Mouse (Mus musculus): ENCODE measurements around the gene Sim2.

The Sim2 gene

DNA sequence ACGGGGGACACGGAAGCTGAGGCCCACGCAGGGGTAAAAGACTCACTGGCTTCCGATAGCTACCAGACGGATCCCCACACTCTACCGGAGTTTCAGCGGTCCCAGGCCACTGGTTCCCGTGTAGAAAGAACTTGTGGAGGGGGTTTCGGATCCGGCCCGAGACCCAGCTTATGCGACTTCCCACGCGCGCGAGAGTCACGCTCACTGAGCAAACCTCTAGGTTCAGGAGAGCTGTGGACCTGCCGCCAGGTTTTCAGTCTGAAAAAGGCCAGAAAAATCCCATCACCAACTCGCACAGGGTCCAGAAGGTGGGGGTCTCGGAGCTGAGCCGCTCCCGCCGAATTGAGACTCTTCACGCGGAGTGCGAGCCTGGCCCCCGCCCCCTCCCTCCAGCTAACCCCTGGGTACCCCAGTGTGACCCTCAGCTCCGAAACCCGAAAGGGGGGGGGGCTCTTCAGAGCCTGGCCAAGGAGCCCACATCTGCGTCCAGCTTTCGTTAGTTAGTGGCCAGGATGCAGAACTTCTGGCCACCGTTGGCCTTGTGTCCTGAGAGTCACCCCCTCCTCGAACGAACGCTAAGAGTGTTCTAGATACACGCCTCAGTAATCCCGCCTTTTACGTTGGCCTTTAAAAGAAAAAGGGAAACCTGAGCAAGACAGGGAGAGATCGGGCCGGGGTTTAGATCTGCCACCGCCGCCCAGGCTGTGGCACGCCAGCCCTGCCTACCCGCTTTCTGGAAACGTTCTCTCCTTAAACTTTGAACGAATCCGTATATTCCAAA, 5.5 kb upstream of the Sim2 start:
- DNase-seq = no peak

GRCm38 (mm10) chr16:94079856-94080555, 4.7 kb upstream of the Sim2 start:
- DNase-seq = no peak

DNA sequence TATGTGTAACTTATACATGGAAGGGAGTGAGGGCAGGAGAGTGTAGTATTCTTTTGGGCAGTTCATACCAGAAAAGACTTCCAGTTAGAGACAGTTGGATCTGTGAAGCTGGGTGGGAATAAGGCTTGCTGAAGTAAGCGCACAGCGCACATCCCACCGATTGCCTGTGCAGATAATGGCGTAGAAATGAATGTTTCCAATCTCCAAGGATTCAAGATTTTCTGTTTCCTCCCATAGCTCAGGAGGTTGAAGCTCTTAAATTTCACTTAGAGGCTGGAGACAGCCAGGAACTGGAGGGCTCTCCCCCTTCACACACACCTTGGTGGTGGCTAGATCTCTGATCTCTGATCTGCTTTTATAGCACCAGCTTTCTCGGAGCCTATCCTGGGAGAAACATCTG, 3.1 kb upstream of the Sim2 start:
- DNase-seq = no peak

DNA sequence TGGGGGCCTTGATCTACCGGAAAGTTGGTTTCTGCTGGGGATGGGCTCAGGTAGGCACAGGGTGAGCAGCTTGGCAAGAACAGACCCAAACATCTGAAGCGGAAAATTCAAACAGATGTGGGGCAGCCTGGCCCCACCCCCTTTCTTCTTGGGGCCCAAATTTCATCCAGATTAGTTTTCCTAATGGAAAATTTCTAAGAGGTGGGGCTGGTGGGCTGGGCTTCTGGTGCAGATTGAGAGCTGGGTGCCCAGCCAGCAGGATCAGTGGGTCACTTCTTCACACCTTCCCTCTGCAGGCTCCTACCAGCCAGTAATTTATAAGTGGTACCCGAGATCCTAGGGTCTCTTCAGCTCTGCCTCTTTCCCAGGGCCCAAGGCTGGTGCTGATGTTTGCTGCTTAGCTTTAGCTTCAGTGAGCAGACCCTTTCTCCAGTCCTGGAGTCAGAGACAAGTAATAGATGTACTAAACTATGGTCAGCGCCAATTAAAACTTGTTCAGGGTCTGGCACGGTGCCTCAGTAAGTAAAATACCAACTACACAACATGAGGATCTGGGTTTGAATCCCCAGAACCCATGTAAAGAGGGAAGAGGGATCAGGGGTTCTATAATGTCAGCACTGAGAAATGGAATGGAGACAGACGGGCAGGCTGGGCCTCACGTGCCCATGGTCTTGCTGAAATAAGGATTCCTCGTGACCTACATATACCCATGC, 2.6 kb upstream of the Sim2 start:
- no peak for DNase-seq

DNA sequence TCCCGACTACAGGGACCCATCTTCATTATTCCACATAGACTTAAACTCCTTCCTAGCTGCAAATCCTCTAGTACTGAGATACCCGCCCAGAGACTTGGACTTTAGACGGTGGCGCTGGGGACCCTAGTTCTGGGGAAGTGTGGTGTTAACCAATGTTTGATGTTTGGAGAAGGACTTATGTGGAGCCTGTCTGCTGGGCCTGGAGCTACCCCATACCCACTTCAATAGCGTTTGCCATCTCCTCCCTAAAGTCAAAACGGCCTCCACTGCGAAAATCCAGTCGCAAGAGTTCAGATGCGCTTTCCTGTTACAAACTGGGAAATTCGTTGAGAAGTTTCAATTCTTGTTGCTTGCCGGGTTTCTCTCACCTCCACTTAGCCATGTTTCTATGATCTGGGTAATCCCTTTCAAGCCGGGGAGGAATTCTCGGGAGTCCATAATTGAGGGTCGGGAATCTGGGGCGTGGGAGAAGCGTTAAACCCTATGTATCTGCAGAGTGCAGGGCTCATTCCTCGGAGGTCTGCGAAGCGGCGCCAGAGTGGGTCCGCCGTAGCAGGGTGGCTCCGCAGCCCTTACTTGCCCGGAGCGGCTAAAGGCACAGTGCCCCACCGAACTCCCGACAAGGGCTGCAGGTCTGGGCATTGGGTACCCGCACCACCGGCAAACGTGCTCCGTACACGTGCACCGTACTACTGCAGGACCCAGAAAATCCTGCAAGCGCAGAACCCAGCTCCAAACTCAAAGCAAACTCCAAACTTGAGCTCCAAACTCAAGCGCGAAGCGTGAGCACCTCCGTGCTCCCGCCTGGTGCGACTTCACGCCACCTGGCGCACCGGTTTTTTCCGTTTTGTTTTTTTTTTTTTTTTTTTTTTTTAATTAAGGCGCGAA, 1.5 kb upstream of the Sim2 start:
- no peak for DNase-seq

GRCm38 (mm10) chr16:94083848-94084525, 744 bp upstream of the Sim2 start:
- DNase-seq = no peak

- DNase-seq = no peak
These were observed 1.0 kb downstream of the Sim2 start for GRCm38 (mm10) chr16:94085603-94086285.

DNA sequence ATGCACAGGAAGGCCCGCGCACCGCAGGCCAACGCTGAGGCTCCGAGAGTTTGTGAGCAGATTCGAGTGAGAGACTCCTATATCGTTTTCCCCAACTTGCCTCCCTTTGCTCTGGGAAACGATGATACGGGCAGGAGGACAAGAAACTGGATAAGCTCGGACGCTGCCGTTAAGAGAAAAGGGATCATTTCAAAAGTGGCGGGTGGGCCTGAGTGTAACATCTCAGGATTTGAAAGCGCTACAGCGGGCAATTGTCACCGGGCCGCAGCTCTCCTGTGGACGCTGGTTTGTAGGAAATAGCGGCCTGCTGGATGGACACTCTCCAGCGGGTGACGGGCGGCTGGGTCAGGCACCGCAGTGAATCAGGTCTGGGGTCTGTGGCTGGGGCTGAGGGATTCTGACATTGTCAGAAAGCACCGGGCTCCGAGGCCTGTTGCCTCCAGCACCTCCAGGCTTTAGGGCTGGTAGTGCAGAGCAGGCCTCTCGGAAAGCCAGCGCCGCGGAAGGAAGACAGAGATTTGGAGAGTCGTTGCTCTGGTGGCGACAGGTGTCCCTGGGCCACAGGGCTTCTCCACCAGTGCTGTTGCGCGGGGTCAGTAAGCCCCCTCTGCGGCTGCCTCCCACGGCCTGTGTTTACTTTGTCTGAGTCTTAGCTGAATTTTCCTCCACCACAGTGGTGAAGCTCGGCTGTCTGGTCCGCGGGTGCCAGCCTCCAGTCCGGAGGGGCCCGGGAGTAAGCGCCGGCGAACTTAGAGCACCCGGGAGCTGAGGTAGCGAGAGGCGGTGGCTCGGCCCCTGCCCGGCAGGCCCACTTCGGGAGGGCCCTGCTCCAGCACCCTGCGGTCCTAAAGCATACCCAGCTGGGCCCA, 2.2 kb downstream of the Sim2 start:
- no peak for DNase-seq

- DNase-seq = no peak
These were observed 3.0 kb downstream of the Sim2 start for GRCm38 (mm10) chr16:94087570-94088225.

- DNase-seq = no peak
These were observed 3.6 kb downstream of the Sim2 start for GRCm38 (mm10) chr16:94088226-94088748.

GRCm38 (mm10) chr16:94088819-94089692, 4.3 kb downstream of the Sim2 start:
- DNase-seq = no peak

DNA sequence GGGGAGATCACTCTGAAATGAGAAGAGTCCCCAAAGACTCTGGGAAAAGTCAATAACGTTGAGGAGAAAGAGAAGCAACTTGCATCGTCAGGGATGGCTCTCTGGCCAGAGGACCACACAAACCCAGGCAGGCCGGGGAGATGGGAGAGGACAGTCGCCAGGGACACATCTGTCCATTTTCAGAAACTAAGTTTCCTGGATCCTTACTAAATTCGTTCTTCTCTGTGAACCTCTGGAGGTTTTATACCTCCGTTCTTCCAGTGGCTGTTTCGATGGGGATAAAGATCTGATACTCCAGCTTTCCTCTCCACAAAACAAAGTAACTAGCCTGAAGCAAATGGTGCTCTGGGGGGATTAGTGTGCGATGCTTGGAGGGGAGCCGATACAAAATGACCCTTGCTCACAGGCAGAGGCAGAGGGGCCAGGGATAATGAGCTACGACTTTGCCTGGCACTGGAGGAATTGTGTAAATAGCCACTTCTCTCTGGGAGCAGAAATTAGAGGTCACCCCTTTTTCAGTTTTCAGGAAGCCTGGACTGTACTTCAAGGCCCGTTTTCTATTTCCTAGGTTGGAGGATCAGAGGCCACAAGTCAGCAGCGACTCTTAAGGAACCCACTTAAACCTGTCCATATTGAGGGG, 7.9 kb downstream of the Sim2 start:
- no peak for DNase-seq

DNA sequence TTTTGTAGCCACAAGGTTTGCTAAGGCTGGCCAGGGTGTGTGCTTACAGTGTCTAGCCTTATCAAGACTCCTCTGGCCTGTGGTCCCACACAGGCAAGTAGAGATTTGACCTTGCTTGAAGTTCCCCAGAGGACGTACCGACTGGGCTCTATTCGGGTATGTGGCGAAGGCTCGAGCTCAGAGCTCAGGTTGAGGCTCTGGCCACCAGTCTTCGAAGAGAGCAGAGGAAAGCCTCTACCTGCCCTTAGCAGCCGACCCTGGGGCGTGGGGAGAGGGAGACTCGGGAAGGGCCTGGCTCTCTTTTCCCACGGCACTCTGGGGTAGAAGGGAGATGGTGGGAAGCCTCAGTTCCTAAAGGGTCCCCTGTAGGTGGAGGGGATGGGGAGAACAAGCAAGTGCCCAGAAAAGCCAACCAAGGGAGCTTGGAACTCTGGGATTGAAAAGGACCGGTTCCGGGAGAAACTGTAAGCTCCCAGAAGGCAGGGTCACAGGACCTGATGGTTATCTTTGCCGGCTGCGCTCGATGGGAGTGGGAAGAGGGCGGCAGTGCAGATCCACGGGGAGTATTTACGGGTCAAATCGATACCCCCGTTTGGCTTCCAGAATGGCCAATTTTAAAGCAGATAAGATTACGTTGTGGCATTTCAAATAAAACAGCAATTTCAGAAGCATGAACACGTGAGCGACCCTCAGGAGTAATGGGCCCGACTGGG, 8.6 kb downstream of the Sim2 start:
- DNase-seq = no peak

- DNase-seq = no peak
These were observed 9.7 kb downstream of the Sim2 start for GRCm38 (mm10) chr16:94094251-94095108.

GRCm38 (mm10) chr16:94095109-94095822, 10.5 kb downstream of the Sim2 start:
- DNase-seq = no peak

DNA sequence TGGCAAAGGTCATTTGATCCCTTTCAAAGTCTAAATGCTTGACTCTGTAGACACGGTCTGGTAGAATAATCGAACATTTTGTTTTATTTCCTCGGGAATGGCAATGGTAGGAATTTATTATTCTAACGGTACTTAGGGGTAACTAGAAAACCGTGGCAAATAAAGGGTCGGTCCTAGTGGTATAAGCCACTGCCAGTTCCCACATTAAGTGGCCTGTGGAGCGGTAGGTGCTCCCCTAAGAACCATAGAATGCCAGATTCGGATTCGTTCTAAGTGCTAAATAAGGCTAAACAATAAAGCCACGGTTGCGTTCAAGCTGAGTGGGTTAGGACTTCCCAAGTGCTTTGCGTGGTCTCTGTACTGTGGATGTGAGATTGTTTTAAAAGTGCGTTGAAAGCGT, 11.7 kb downstream of the Sim2 start:
- DNase-seq = no peak
